Mouse (Mus musculus) midbrain, embryonic 12.5 days (tissue): ENCODE data around the gene Gm49369. TPM values are rescaled to one million over a fixed set of nuclear protein-coding genes. Genes with fewer than 3 reads are reported as not detected.

Experiments used
- polyA plus RNA-seq: library from polyadenylated mRNA; unstranded; fragments of >200 nt; fragmentation: Nextera tagmentation; extraction: Ambion mirVana; gene quantifications from 2 replicates; pipeline ENCODE4 v1.2.1, GENCODE M21; 2016

Gene Gm49369
- polyA plus RNA-seq, 1 experiment from 2014 or later = not detected

Other genes starting within 250 kb of the Gm49369 start
- not detected in 2 replicates for gene Gm39115, start 246.6 kb downstream of the Gm49369 start, polyA plus RNA-seq
- not detected in 2 replicates for gene Gm45337, start 238.1 kb downstream of the Gm49369 start, polyA plus RNA-seq
- not detected in 2 replicates for gene Gm29735, start 225.6 kb downstream of the Gm49369 start, polyA plus RNA-seq
- gene Gm4553, start 216.9 kb downstream of the Gm49369 start, polyA plus RNA-seq = not detected in 2 replicates
- not detected in 2 replicates for gene Krtap5-2, start 206.7 kb downstream of the Gm49369 start, polyA plus RNA-seq
- not detected in 2 replicates for gene Gm10153, start 192.3 kb downstream of the Gm49369 start, polyA plus RNA-seq
- not detected in 2 replicates for gene Krtap5-3, start 181.3 kb downstream of the Gm49369 start, polyA plus RNA-seq
- gene Gm7579, start 170.8 kb downstream of the Gm49369 start, polyA plus RNA-seq = not detected in 2 replicates
- gene Krtap5-5, start 152.7 kb downstream of the Gm49369 start, polyA plus RNA-seq = not detected in 2 replicates
- gene Gm40460, start 141.6 kb downstream of the Gm49369 start, polyA plus RNA-seq = not detected in 2 replicates
- gene Gm2431, start 124.3 kb downstream of the Gm49369 start, polyA plus RNA-seq = not detected in 2 replicates
- not detected in 2 replicates for gene Gm4559, start 108.3 kb downstream of the Gm49369 start, polyA plus RNA-seq
- gene Krtap5-1, start 85.5 kb downstream of the Gm49369 start, polyA plus RNA-seq = not detected in 2 replicates
- not detected in 2 replicates for gene Krtap5-4, start 79.1 kb downstream of the Gm49369 start, polyA plus RNA-seq
- gene Ifitm10, start 8.9 kb downstream of the Gm49369 start, polyA plus RNA-seq = 0.43 and 0.63 TPM in 2 replicates
- gene Ctsd, start 5.4 kb upstream of the Gm49369 start, polyA plus RNA-seq = 163 and 183 TPM in 2 replicates
- gene Syt8, start 52.2 kb upstream of the Gm49369 start, polyA plus RNA-seq = 0.56 TPM in 1 of 2 replicates, not detected in the other
- gene Tnni2, start 59.1 kb upstream of the Gm49369 start, polyA plus RNA-seq = 0.66 TPM in 1 of 2 replicates, not detected in the other
- 9.8 and 11.1 TPM in 2 replicates for gene Lsp1, start 78.1 kb upstream of the Gm49369 start, polyA plus RNA-seq
- gene Tnnt3, start 116.2 kb upstream of the Gm49369 start, polyA plus RNA-seq = 1.0 and 1.1 TPM in 2 replicates
- gene Mrpl23, start 150.0 kb upstream of the Gm49369 start, polyA plus RNA-seq = 10.3 and 15.0 TPM in 2 replicates